Mouse (Mus musculus): Measurements from ENCODE around the gene Pcca. TPM values are rescaled to one million over a fixed set of nuclear protein-coding genes. Genes with fewer than 3 reads are reported as not detected.

Pcca gene
- polyA plus RNA-seq, 1 experiment, result 10.3 TPM

DNA sequence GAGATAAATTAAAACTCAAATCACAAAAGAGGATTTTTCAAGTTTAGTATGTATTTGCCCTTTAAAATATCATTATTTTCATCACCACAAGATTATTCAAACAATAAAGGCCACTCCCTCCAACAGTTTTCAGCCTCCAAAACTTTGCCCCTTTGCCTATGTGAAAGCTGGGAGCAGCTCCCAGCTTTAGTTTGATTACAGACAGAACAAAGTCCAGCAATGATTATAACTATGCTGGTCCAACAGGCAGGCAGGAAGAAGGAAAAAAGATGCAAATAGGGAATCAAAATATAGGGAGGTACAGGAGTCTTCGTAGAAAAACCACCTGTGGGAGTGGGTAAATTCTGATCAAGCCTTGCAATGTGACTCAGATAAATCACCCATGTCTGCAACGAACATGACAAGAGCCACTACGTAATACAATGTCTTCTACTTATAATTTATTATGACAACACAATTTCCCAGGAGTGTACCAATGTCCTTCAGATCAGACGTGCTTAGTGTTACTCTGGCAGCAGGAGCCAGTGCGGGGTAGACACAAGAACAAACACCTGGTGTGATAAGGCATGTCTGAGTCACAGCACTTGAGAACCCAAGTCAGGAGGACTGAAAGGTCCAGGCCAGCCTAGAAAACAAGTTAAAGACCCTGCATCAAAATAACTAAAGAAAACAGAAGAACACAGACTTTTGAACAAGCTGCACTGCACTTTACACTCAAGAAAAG is 375.4 kb downstream of the Pcca start:
- H3ac ChIP-seq (ENCODE audit: control insufficient read depth, insufficient read length, low read depth), result no peak overlapping the region
- no peak overlapping the region for H3K4me3 ChIP-seq (ENCODE audit: insufficient read depth, poor library complexity, severe bottlenecking)
- H3K79me2 ChIP-seq (ENCODE audit: control insufficient read depth, insufficient read depth), result peaks cover 36% of the 10 kb centered on the region
- TF ChIP-seq MAX (IDR thresholded peaks at IDR 0.05) (no peak), USF1 (IDR thresholded peaks at IDR 0.05; ENCODE audit: low read depth) (no peak), CEBPB (IDR thresholded peaks at IDR 0.05; ENCODE audit: low read depth) (no peak), MYOD1 (IDR thresholded peaks at IDR 0.05; ENCODE audit: control insufficient read depth, insufficient read length, low read depth) (no peak), FOSL1 (IDR thresholded peaks at IDR 0.05; ENCODE audit: insufficient read depth, low read length, poor library complexity, severe bottlenecking) (no peak), MYOG (IDR thresholded peaks at IDR 0.05; ENCODE audit: control insufficient read depth, extremely low read depth, insufficient read length) (no peak), CTCF (IDR thresholded peaks at IDR 0.05; ENCODE audit: control insufficient read depth, insufficient read depth, insufficient read length) (no peak)
- H3K79me3 ChIP-seq (ENCODE audit: low read depth), result peaks cover 11% of the 10 kb centered on the region
- peaks cover 14% of the 10 kb centered on the region for H3K36me3 ChIP-seq (ENCODE audit: control insufficient read depth, insufficient read depth)
- no peaks in the 10 kb centered on the region for H3K27me3 ChIP-seq (ENCODE audit: control insufficient read depth, insufficient read depth, insufficient read length)

DNA sequence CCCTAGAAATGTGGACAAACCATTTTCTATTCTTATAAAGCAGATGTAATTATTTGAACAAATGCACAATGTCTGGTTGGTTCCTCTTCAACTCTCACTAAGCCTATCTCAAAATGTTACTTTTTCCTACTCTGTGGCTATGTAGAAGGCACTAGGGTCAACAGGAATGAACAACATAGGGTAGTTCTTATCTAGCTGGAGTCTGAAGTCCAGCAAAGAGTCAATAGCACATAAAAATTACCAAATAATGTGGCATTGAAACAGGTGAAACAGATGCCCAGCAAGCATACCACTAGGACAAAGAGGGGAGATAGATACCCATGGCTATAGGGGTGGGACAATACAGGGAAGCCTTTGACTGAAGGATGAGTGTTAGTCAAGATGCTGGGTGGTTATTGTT is 377.1 kb downstream of the Pcca start:
- Histone ChIP-seq H3K4me3 (ENCODE audit: insufficient read depth, poor library complexity, severe bottlenecking) (no peak overlapping the region), H3K79me2 (ENCODE audit: control insufficient read depth, insufficient read depth) (peaks cover 36% of the 10 kb centered on the region), H3K79me3 (ENCODE audit: low read depth) (peaks cover 11% of the 10 kb centered on the region), H3K36me3 (ENCODE audit: control insufficient read depth, insufficient read depth) (peaks cover under 1% of the 10 kb centered on the region), H3ac (ENCODE audit: control insufficient read depth, insufficient read length, low read depth) (no peak overlapping the region), H3K27me3 (ENCODE audit: control insufficient read depth, insufficient read depth, insufficient read length) (no peaks in the 10 kb centered on the region)
- TF ChIP-seq CEBPB (IDR thresholded peaks at IDR 0.05; ENCODE audit: low read depth), result no peak
- no peak for TF ChIP-seq FOSL1 (IDR thresholded peaks at IDR 0.05; ENCODE audit: insufficient read depth, low read length, poor library complexity, severe bottlenecking)
- no peak for TF ChIP-seq CTCF (IDR thresholded peaks at IDR 0.05; ENCODE audit: control insufficient read depth, insufficient read depth, insufficient read length)
- no peak for TF ChIP-seq USF1 (IDR thresholded peaks at IDR 0.05; ENCODE audit: low read depth)
- no peak for TF ChIP-seq MAX (IDR thresholded peaks at IDR 0.05)
- TF ChIP-seq MYOD1 (IDR thresholded peaks at IDR 0.05; ENCODE audit: control insufficient read depth, insufficient read length, low read depth), result no peak
- no peak for TF ChIP-seq MYOG (IDR thresholded peaks at IDR 0.05; ENCODE audit: control insufficient read depth, extremely low read depth, insufficient read length)

DNA sequence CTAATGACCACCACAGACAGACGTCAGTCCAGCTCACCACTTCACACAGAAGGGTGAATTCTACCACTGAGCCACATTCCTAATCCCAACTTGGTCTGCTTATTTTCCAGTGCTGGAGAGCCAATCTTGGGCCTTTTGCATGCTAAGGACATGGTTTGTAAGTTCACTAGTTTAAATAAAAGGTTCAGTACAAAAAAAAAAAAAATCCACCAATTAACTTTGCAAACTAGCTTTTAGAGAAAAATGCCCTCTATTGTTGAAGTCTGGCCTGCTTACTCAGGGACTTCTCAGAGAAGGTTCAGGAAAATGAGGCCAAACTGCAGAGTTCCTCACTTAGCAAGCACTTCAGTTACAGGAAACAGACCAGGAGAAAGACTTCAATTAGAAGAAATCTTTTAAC is 378.0 kb downstream of the Pcca start:
- Histone ChIP-seq H3K79me2 (ENCODE audit: control insufficient read depth, insufficient read depth) (peaks cover 34% of the 10 kb centered on the region), H3K36me3 (ENCODE audit: control insufficient read depth, insufficient read depth) (peaks cover 4% of the 10 kb centered on the region), H3ac (ENCODE audit: control insufficient read depth, insufficient read length, low read depth) (peak overlapping the region; percentile 36), H3K27me3 (ENCODE audit: control insufficient read depth, insufficient read depth, insufficient read length) (no peaks in the 10 kb centered on the region), H3K79me3 (ENCODE audit: low read depth) (peaks cover 11% of the 10 kb centered on the region), H3K4me3 (ENCODE audit: insufficient read depth, poor library complexity, severe bottlenecking) (peak overlapping the region; percentile 42)
- TF ChIP-seq MAX (IDR thresholded peaks at IDR 0.05) (no peak), CEBPB (IDR thresholded peaks at IDR 0.05; ENCODE audit: low read depth) (no peak), MYOD1 (IDR thresholded peaks at IDR 0.05; ENCODE audit: control insufficient read depth, insufficient read length, low read depth) (no peak), FOSL1 (IDR thresholded peaks at IDR 0.05; ENCODE audit: insufficient read depth, low read length, poor library complexity, severe bottlenecking) (no peak), MYOG (IDR thresholded peaks at IDR 0.05; ENCODE audit: control insufficient read depth, extremely low read depth, insufficient read length) (no peak), USF1 (IDR thresholded peaks at IDR 0.05; ENCODE audit: low read depth) (no peak), CTCF (IDR thresholded peaks at IDR 0.05; ENCODE audit: control insufficient read depth, insufficient read depth, insufficient read length) (no peak)

DNA sequence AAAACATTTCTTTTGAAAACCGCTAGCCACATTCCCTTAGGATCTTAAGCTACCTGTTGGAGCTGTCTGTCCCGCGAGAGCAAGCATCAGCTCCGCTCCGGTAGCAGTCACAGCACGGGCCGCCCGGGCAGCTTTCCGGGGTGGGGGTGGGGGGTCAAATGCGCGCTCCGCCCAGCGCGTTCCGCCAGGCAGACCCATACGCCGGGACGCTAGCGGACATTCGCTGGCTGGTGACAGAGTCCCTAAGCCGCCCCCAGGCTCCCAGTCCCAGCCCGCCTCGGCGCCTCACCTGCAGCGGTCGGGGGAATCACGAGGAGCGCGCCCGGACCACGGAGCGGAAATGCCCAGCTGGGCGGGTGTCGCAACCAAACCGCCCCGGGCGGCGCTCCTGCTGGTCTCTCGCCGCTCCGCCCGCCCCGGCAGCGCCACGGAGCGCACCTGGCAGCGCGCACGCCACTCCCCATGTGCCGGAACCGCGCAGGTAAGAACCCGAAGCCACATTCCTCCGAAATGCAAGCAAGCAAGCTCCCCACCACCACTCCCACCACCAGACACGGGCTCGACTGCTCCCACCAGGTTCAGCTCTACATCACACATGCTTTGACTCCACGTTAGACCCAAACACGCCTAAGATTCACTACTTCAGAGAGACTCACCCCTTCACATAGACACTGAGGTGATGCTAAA is 378.8 kb downstream of the Pcca start:
- Histone ChIP-seq H3K79me2 (ENCODE audit: control insufficient read depth, insufficient read depth) (peaks cover 26% of the 10 kb centered on the region), H3K36me3 (ENCODE audit: control insufficient read depth, insufficient read depth) (peaks cover 4% of the 10 kb centered on the region), H3K27me3 (ENCODE audit: control insufficient read depth, insufficient read depth, insufficient read length) (no peaks in the 10 kb centered on the region), H3ac (ENCODE audit: control insufficient read depth, insufficient read length, low read depth) (peak overlapping the region; percentile 72), H3K4me3 (ENCODE audit: insufficient read depth, poor library complexity, severe bottlenecking) (peak overlapping the region; percentile 42), H3K79me3 (ENCODE audit: low read depth) (peaks cover 9% of the 10 kb centered on the region)
- TF ChIP-seq MAX (IDR thresholded peaks at IDR 0.05) (no peak), CTCF (IDR thresholded peaks at IDR 0.05; ENCODE audit: control insufficient read depth, insufficient read depth, insufficient read length) (no peak), CEBPB (IDR thresholded peaks at IDR 0.05; ENCODE audit: low read depth) (peak; percentile 36)

DNA sequence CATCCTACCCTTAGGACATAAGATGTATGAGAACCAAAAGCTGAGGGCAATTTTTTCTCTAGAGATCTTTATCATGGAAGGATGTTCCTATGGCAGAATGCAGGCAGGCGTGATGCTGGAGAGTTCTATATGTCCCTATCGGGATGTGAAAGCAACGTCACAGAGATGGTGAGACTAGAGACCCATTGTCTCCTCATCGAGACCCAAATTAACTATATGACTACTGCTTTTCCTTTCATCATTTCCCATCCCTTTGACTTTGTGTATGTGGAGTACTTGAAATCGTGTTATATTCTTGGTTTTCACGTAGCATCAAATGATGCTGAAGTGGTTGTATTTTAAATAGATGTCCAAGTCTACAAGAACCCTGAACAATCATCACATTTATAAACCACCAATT is 379.5 kb downstream of the Pcca start, which contains the start of gene Ggact:
Ggact (minus strand) TSS at position 101 of the 400 bp plus-strand sequence.
- no peaks in the 10 kb centered on the region for H3K27me3 ChIP-seq (ENCODE audit: control insufficient read depth, insufficient read depth, insufficient read length)
- TF ChIP-seq CTCF (IDR thresholded peaks at IDR 0.05; ENCODE audit: control insufficient read depth, insufficient read depth, insufficient read length), result no peak
- H3ac ChIP-seq (ENCODE audit: control insufficient read depth, insufficient read length, low read depth), result peak within 1 kb of the TSS; percentile 72
- H3K36me3 ChIP-seq (ENCODE audit: control insufficient read depth, insufficient read depth), result peaks cover 4% of the 10 kb centered on the region
- H3K79me2 ChIP-seq (ENCODE audit: control insufficient read depth, insufficient read depth), result peaks cover 19% of the 10 kb centered on the region
- peaks cover 5% of the 10 kb centered on the region for H3K79me3 ChIP-seq (ENCODE audit: low read depth)
- H3K4me3 ChIP-seq (ENCODE audit: insufficient read depth, poor library complexity, severe bottlenecking), result peak within 1 kb of the TSS; percentile 42

DNA sequence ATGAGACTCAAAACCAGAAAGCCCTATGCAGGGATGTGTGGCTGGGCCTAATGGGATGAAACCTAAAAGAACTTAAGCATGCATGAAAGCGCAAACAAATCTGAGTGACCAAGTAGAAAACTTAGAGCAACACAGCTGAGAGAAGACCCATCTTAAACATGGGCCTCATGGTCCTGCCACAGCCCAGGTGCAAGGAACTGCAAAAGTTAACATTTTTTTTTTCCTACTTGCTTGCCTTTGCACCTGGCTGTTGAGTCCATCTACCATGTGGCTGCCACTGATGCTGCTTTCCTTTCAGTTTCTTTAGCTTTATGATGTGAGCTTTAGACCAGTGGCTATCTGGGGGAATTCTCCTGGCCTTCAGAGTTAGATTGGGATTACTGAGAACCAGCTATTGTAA is 383.6 kb downstream of the Pcca start:
- Histone ChIP-seq H3K79me2 (ENCODE audit: control insufficient read depth, insufficient read depth) (no peaks in the 10 kb centered on the region), H3K36me3 (ENCODE audit: control insufficient read depth, insufficient read depth) (peaks cover 9% of the 10 kb centered on the region), H3K4me3 (ENCODE audit: insufficient read depth, poor library complexity, severe bottlenecking) (no peak overlapping the region), H3K79me3 (ENCODE audit: low read depth) (no peaks in the 10 kb centered on the region), H3ac (ENCODE audit: control insufficient read depth, insufficient read length, low read depth) (no peak overlapping the region), H3K27me3 (ENCODE audit: control insufficient read depth, insufficient read depth, insufficient read length) (no peaks in the 10 kb centered on the region)
- TF ChIP-seq CEBPB (IDR thresholded peaks at IDR 0.05; ENCODE audit: low read depth), result no peak
- TF ChIP-seq USF1 (IDR thresholded peaks at IDR 0.05; ENCODE audit: low read depth), result no peak
- TF ChIP-seq MYOG (IDR thresholded peaks at IDR 0.05; ENCODE audit: control insufficient read depth, extremely low read depth, insufficient read length), result no peak

All from C2C12 (cell line).